Mouse (Mus musculus) lung, embryonic 15.5 days (tissue): ENCODE data around the gene Shisa5. TPM values are rescaled to one million over a fixed set of nuclear protein-coding genes. Genes with fewer than 3 reads are reported as not detected.

ENCODE experiments used
- ATAC-seq: fragments of 200-750 bp; cut with Nextera tagmentation; 2 replicates; pipeline ENCODE4 v1.8.0; 2017; ENCODE audit warnings: moderate number of reproducible peaks, borderline replicate concordance; ENCODE audit not compliant: low FRiP score, low TSS enrichment; ENCODE audit errors: extremely low read depth
- H3K27ac ChIP-seq: fragments of 300-500 bp; sonication (generic); 2 replicates; pipeline ENCODE4 v1.5.1; 2015; ENCODE audit warnings: moderate library complexity, mild to moderate bottlenecking, inconsistent platforms
- H3K27me3 ChIP-seq: fragments of 300-500 bp; sonication (generic); 2 replicates; pipeline ENCODE4 v1.6.1; 2015; ENCODE audit warnings: inconsistent platforms
- H3K36me3 ChIP-seq: fragments of 300-500 bp; sonication (generic); 2 replicates; pipeline ENCODE4 v1.6.1; 2015; ENCODE audit warnings: inconsistent platforms
- H3K4me1 ChIP-seq: fragments of 300-500 bp; sonication (generic); 2 replicates; pipeline ENCODE4 v1.6.1; 2015; ENCODE audit warnings: inconsistent platforms
- H3K4me2 ChIP-seq: fragments of 300-500 bp; sonication (generic); 2 replicates; pipeline ENCODE4 v1.6.1; 2015; ENCODE audit warnings: inconsistent platforms, mild to moderate bottlenecking, moderate library complexity
- H3K4me3 ChIP-seq: fragments of 300-500 bp; sonication (generic); 2 replicates; pipeline ENCODE4 v1.5.1; 2015; ENCODE audit warnings: mild to moderate bottlenecking, inconsistent platforms
- H3K9ac ChIP-seq: fragments of 300-500 bp; sonication (generic); 2 replicates; pipeline ENCODE4 v1.6.1; 2015; ENCODE audit warnings: inconsistent platforms
- H3K9me3 ChIP-seq: fragments of 300-500 bp; sonication (generic); 2 replicates; pipeline ENCODE4 v1.6.1; 2016; ENCODE audit warnings: inconsistent platforms
- WGBS: fragments of 180-500 bp; shearing (Covaris S2); methylation state at CpG from one replicate; pipeline ENCODE4 v1.1.7; 2015; 5-methylcytosine and 5-hydroxymethylcytosine counted together
- polyA plus RNA-seq: library from polyadenylated mRNA; unstranded; fragments of >200 nt; fragmentation: Nextera tagmentation; extraction: Ambion mirVana; gene quantifications from 2 replicates; pipeline ENCODE4 v1.2.1, GENCODE M21; 2015

Gene Shisa5
- polyA plus RNA-seq, 1 experiment from 2014 or later = 98.3 TPM

- Histone ChIP-seq H3K4me3 (no peak overlapping the region), H3K9ac (no peak overlapping the region), H3K27ac (no peak overlapping the region), H3K4me2 (no peak overlapping the region), H3K27me3 (no peaks in the 10 kb centered on the region), H3K9me3 (no peaks in the 10 kb centered on the region), H3K4me1 (peaks cover 2% of the 10 kb centered on the region), H3K36me3 (peaks cover 6% of the 10 kb centered on the region; the same call in 1 of the 2 replicates)
- WGBS = 63% methylated on average over 7 of the region's 7 CpGs
- no peak for ATAC-seq
Observed at GRCm38 (mm10) chr9:109049316-109049715, 11.0 kb downstream of the Shisa5 start.

GRCm38 (mm10) chr9:109049996-109050673, 11.8 kb downstream of the Shisa5 start:
- Histone ChIP-seq H3K27ac (no peak overlapping the region), H3K9me3 (no peaks in the 10 kb centered on the region), H3K4me2 (no peak overlapping the region), H3K4me1 (peaks cover 7% of the 10 kb centered on the region), H3K27me3 (no peaks in the 10 kb centered on the region), H3K4me3 (no peak overlapping the region), H3K36me3 (0 out of 2 replicates have a peak, but pooled peaks cover 3% of the 10 kb centered on the region), H3K9ac (no peak overlapping the region)
- 83% methylated on average over 9 of the region's 9 CpGs for WGBS
- ATAC-seq = no peak

GRCm38 (mm10) chr9:109050674-109050997, 12.3 kb downstream of the Shisa5 start:
- H3K27ac ChIP-seq = no peak overlapping the region
- H3K9ac ChIP-seq = no peak overlapping the region
- H3K4me1 ChIP-seq = peaks cover 11% of the 10 kb centered on the region
- H3K9me3 ChIP-seq = no peaks in the 10 kb centered on the region
- WGBS = 63% methylated on average over 3 of the region's 3 CpGs
- 0 out of 2 replicates have a peak, but pooled peaks cover 3% of the 10 kb centered on the region for H3K36me3 ChIP-seq
- H3K4me3 ChIP-seq = no peak overlapping the region
- no peaks in the 10 kb centered on the region for H3K27me3 ChIP-seq
- no peak overlapping the region for H3K4me2 ChIP-seq
- ATAC-seq = no peak

- WGBS = 89% methylated on average over 13 of the region's 13 CpGs
- no peak overlapping the region for H3K9ac ChIP-seq
Observed at GRCm38 (mm10) chr9:109051011-109051501, 12.7 kb downstream of the Shisa5 start.

GRCm38 (mm10) chr9:109051651-109052489, 13.5 kb downstream of the Shisa5 start:
- H3K4me2 ChIP-seq = no peak overlapping the region
- no peak for ATAC-seq
- H3K36me3 ChIP-seq = peaks cover 11% of the 10 kb centered on the region
- WGBS = 81% methylated on average over 10 of the region's 10 CpGs
- H3K4me1 ChIP-seq = peaks cover 11% of the 10 kb centered on the region
- no peak overlapping the region for H3K9ac ChIP-seq
- no peaks in the 10 kb centered on the region for H3K9me3 ChIP-seq
- H3K27ac ChIP-seq = no peak overlapping the region
- H3K27me3 ChIP-seq = no peaks in the 10 kb centered on the region
- no peak overlapping the region for H3K4me3 ChIP-seq

More at GRCm38 (mm10) chr9:109051011-109051501, 12.7 kb downstream of the Shisa5 start:
- no peaks in the 10 kb centered on the region for H3K27me3 ChIP-seq
- peaks cover 3% of the 10 kb centered on the region; the same call in 1 of the 2 replicates for H3K36me3 ChIP-seq
- H3K4me2 ChIP-seq = no peak overlapping the region
- no peak overlapping the region for H3K4me3 ChIP-seq
- peaks cover 11% of the 10 kb centered on the region for H3K4me1 ChIP-seq
- H3K9me3 ChIP-seq = no peaks in the 10 kb centered on the region
- ATAC-seq = no peak
- H3K27ac ChIP-seq = no peak overlapping the region

- no peaks in the 10 kb centered on the region for H3K27me3 ChIP-seq
- no peak overlapping the region for H3K9ac ChIP-seq
- ATAC-seq = no peak
- 82% methylated on average over 9 of the region's 9 CpGs for WGBS
- no peak overlapping the region for H3K27ac ChIP-seq
- no peak overlapping the region for H3K4me3 ChIP-seq
- no peak overlapping the region for H3K4me2 ChIP-seq
- H3K4me1 ChIP-seq = peaks cover 11% of the 10 kb centered on the region
- no peaks in the 10 kb centered on the region for H3K9me3 ChIP-seq
- H3K36me3 ChIP-seq = peaks cover 19% of the 10 kb centered on the region
Observed at GRCm38 (mm10) chr9:109052490-109053260, 14.3 kb downstream of the Shisa5 start.

- no peak overlapping the region for H3K27ac ChIP-seq
- 78% methylated on average over 3 of the region's 3 CpGs for WGBS
- no peaks in the 10 kb centered on the region for H3K27me3 ChIP-seq
- peaks cover 25% of the 10 kb centered on the region for H3K36me3 ChIP-seq
- H3K9ac ChIP-seq = no peak overlapping the region
- H3K4me3 ChIP-seq = no peak overlapping the region
- no peak overlapping the region for H3K4me2 ChIP-seq
- peaks cover 11% of the 10 kb centered on the region for H3K4me1 ChIP-seq
- no peak for ATAC-seq
- no peaks in the 10 kb centered on the region for H3K9me3 ChIP-seq
Observed at GRCm38 (mm10) chr9:109053366-109053765, 15.0 kb downstream of the Shisa5 start.

GRCm38 (mm10) chr9:109053851-109054250, 15.5 kb downstream of the Shisa5 start:
- no peak overlapping the region for H3K4me2 ChIP-seq
- no peak overlapping the region for H3K9ac ChIP-seq
- peaks cover 30% of the 10 kb centered on the region for H3K36me3 ChIP-seq
- H3K9me3 ChIP-seq = no peaks in the 10 kb centered on the region
- 71% methylated on average over 6 of the region's 6 CpGs for WGBS
- H3K27ac ChIP-seq = no peak overlapping the region
- no peak for ATAC-seq
- no peak overlapping the region for H3K4me3 ChIP-seq
- H3K27me3 ChIP-seq = no peaks in the 10 kb centered on the region
- H3K4me1 ChIP-seq = peaks cover 14% of the 10 kb centered on the region

GRCm38 (mm10) chr9:109054712-109055111, 16.3 kb downstream of the Shisa5 start:
- H3K36me3 ChIP-seq = peaks cover 30% of the 10 kb centered on the region
- 4% methylated on average over 7 of the region's 7 CpGs for WGBS

GRCm38 (mm10) chr9:109055271-109056030, 17.1 kb downstream of the Shisa5 start:
- Histone ChIP-seq H3K36me3 (peaks cover 33% of the 10 kb centered on the region), H3K9ac (no peak overlapping the region), H3K4me1 (peaks cover 20% of the 10 kb centered on the region), H3K27ac (peak overlapping the region; percentile 59), H3K4me3 (peak overlapping the region; percentile 20), H3K9me3 (no peaks in the 10 kb centered on the region), H3K27me3 (no peaks in the 10 kb centered on the region), H3K4me2 (peak overlapping the region; percentile 45)
- 90% methylated on average over 12 of the region's 12 CpGs for WGBS
- ATAC-seq = no peak

More at GRCm38 (mm10) chr9:109054712-109055111, 16.3 kb downstream of the Shisa5 start:
- Histone ChIP-seq H3K4me2 (peak overlapping the region; percentile 45), H3K9ac (no peak overlapping the region), H3K27ac (peak overlapping the region; percentile 59), H3K4me1 (peaks cover 20% of the 10 kb centered on the region), H3K9me3 (no peaks in the 10 kb centered on the region), H3K27me3 (no peaks in the 10 kb centered on the region), H3K4me3 (peak overlapping the region; percentile 20)
- peak; percentile 68; the same call in 1 of the 2 replicates for ATAC-seq
